Mouse (Mus musculus): ENCODE data around the gene Atp6v0a2. TPM values are rescaled to one million over a fixed set of nuclear protein-coding genes. Genes with fewer than 3 reads are reported as not detected.

The Atp6v0a2 gene
- total RNA-seq, 1 experiment, result 24.5 TPM

DNA sequence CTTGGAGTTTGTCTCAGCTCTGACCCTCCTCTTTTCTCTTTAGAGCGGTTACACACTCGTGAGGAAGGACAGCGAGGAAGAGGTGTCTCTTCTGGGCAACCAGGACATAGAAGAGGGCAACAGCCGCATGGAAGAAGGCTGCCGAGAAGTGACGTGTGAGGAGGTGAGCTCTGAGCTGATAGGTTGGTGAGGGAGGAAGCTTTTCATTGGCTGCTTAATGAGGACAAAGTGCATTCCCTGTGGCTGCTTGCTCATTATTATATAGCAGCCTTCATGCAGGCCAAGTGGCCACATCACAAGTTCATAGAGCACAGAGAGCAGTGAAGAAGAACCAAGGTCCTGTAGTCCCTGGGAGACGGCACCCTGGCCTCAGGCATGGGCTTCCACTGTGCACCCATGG, 90.0 kb downstream of the Atp6v0a2 start:
- Histone ChIP-seq H3K4me3 (ENCODE audit: insufficient read depth in 1 of 2, low read depth in 1 of 2, low read length in 2 of 2, poor library complexity in 1 of 2, severe bottlenecking in 1 of 2) (no peak overlapping the region), H3K27ac (ENCODE audit: insufficient read depth, low read depth, low read length, poor library complexity, severe bottlenecking) (no peak overlapping the region), H3K4me1 (ENCODE audit: control insufficient read depth in 2 of 2, insufficient read depth in 2 of 2, low read length in 2 of 2, poor library complexity in 1 of 2) (no peaks in the 10 kb centered on the region), H3K9ac (ENCODE audit: insufficient read depth, low read depth, low read length, poor library complexity, severe bottlenecking) (no peak overlapping the region), H3K9me3 (ENCODE audit: control insufficient read depth, insufficient read depth, low read depth, low read length) (no peaks in the 10 kb centered on the region), H3K36me3 (ENCODE audit: control insufficient read depth, insufficient read depth, low read length, poor library complexity, severe bottlenecking) (peaks cover 27% of the 10 kb centered on the region; the same call in 1 of the 2 replicates)
- in situ Hi-C loops (cut with MboI; ENCODE audit: low sequenced_read_pairs in 2 of 2, unreplicated experiment in 2 of 2), result no loop called here
- no peak for DNase-seq (ENCODE audit: low read depth, low spot score)
- TF ChIP-seq HCFC1 (IDR thresholded peaks at IDR 0.05; ENCODE audit: borderline replicate concordance, insufficient read depth, low read length), result no peak
- no peak for TF ChIP-seq MAFK (IDR thresholded peaks at IDR 0.05; ENCODE audit: insufficient read depth, low read depth, low read length)
- TF ChIP-seq ZNF384 (IDR thresholded peaks at IDR 0.05; ENCODE audit: low read depth, low read length), result no peak
- TF ChIP-seq CHD2 (IDR thresholded peaks at IDR 0.05; ENCODE audit: low read depth, low read length), result no peak
- no peak for TF ChIP-seq ZC3H11A (IDR thresholded peaks at IDR 0.05; ENCODE audit: borderline replicate concordance, low read depth, low read length)

DNA sequence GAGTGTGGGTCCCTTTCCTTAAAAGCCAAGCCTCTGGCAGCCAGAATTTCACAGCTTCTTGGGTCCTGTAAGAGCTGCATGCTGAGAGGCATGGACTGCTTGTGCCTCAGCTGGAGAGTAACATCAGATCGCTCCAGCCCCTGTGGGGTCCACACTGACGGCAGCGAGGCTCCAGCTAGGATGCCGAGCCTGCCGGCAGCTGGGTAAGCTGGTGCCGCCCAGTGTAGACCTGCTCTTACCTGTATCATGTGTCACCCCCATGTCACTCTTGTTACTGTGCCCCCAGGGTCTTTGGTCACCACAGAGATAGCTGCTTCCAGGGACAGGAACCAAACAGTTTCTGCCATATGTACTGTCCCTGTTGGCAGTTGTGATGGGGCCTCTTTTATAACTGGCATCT, 94.7 kb downstream of the Atp6v0a2 start:
- Histone ChIP-seq H3K27ac (ENCODE audit: insufficient read depth, low read depth, low read length, poor library complexity, severe bottlenecking) (no peak overlapping the region), H3K9ac (ENCODE audit: insufficient read depth, low read depth, low read length, poor library complexity, severe bottlenecking) (no peak overlapping the region), H3K4me1 (ENCODE audit: control insufficient read depth in 2 of 2, insufficient read depth in 2 of 2, low read length in 2 of 2, poor library complexity in 1 of 2) (peaks cover 0 to 4% of the 10 kb centered on the region in 2 experiments; a peak in 1 of 4 replicates), H3K4me3 (ENCODE audit: insufficient read depth in 1 of 2, low read depth in 1 of 2, low read length in 2 of 2, poor library complexity in 1 of 2, severe bottlenecking in 1 of 2) (no peak overlapping the region), H3K36me3 (ENCODE audit: control insufficient read depth, insufficient read depth, low read length, poor library complexity, severe bottlenecking) (peaks cover 14% of the 10 kb centered on the region; the same call in 1 of the 2 replicates), H3K9me3 (ENCODE audit: control insufficient read depth, insufficient read depth, low read depth, low read length) (no peaks in the 10 kb centered on the region)
- no peak for DNase-seq (ENCODE audit: low read depth, low spot score)
- in situ Hi-C loops (cut with MboI; ENCODE audit: low sequenced_read_pairs in 2 of 2, unreplicated experiment in 2 of 2), result no loop called here
- no peak for TF ChIP-seq MAFK (IDR thresholded peaks at IDR 0.05; ENCODE audit: insufficient read depth, low read depth, low read length)

DNA sequence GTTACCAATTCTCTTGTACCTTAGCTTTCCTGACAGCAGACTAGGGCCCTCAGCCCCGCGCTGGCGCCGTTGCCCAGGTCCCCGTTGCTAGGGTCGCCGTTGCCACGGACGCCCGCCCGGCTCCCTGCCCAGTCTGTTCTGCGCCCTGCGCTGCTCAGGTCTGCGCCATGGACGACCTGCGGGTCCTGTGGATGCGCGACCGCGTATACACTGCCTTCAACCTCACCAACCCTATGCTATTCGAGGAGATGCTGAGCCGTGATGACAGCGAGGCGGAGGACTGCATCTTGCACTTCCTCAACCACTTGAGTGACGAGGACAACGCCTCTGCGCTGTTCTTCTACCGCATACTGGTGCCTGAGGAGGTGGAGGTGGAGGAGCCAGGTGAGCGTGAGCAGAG, 96.6 kb downstream of the Atp6v0a2 start, which contains the start of gene Dnah10:
TSS of gene Dnah10 (plus strand) at position 89 of the 400 bp plus-strand sequence.
- DNase-seq (ENCODE audit: low read depth, low spot score), result no peak
- Histone ChIP-seq H3K4me1 (ENCODE audit: control insufficient read depth in 2 of 2, insufficient read depth in 2 of 2, low read length in 2 of 2, poor library complexity in 1 of 2) (peaks cover 0 to 6% of the 10 kb centered on the region in 2 experiments; a peak in 1 of 4 replicates), H3K9me3 (ENCODE audit: control insufficient read depth, insufficient read depth, low read depth, low read length) (no peaks in the 10 kb centered on the region), H3K9ac (ENCODE audit: insufficient read depth, low read depth, low read length, poor library complexity, severe bottlenecking) (no peak within 1 kb of the TSS), H3K27ac (ENCODE audit: insufficient read depth, low read depth, low read length, poor library complexity, severe bottlenecking) (no peak within 1 kb of the TSS), H3K4me3 (ENCODE audit: insufficient read depth in 1 of 2, low read depth in 1 of 2, low read length in 2 of 2, poor library complexity in 1 of 2, severe bottlenecking in 1 of 2) (peak within 1 kb of the TSS; percentile 54 to 67), H3K36me3 (ENCODE audit: control insufficient read depth, insufficient read depth, low read length, poor library complexity, severe bottlenecking) (0 out of 2 replicates have a peak, but pooled peaks cover 2% of the 10 kb centered on the region)
- TF ChIP-seq HCFC1 (IDR thresholded peaks at IDR 0.05; ENCODE audit: borderline replicate concordance, insufficient read depth, low read length), result no peak
- no peak for TF ChIP-seq MAFK (IDR thresholded peaks at IDR 0.05; ENCODE audit: insufficient read depth, low read depth, low read length)
- no peak for TF ChIP-seq ZNF384 (IDR thresholded peaks at IDR 0.05; ENCODE audit: low read depth, low read length)
- no peak for TF ChIP-seq ZC3H11A (IDR thresholded peaks at IDR 0.05; ENCODE audit: borderline replicate concordance, low read depth, low read length)
- TF ChIP-seq CHD2 (IDR thresholded peaks at IDR 0.05; ENCODE audit: low read depth, low read length), result no peak
- in situ Hi-C loops (cut with MboI; ENCODE audit: low sequenced_read_pairs in 2 of 2, unreplicated experiment in 2 of 2), result no loop called here

DNA sequence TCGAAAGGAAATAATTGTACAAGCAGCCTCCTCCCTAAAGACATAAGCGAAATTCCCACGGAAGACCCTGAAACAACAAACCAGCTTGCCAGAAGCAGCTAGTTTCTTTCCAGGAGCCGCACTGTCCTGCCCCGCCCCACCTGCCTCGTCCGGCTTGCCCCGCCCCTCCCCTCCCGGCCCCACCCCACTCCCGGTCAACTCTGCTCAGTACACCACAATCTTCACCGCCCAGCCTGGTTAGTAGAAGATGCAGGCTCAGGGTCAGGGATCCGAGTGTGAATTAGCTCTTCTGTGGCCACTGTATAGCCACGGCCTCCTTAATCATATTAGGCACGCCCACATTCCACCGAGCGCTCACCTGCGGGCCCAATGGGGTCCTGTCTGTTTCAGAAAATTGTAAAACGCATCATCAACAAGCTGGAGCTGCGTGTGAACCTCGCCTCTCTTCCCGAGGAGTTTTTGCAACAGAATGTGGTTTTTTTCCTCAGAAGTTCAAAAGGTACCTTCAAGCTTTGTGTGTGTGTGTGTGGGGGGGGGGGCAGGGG, 101.4 kb downstream of the Atp6v0a2 start:
- in situ Hi-C loops (cut with MboI; ENCODE audit: low sequenced_read_pairs in 2 of 2, unreplicated experiment in 2 of 2), result no loop called here
- H3K9ac ChIP-seq (ENCODE audit: insufficient read depth, low read depth, low read length, poor library complexity, severe bottlenecking), result no peak overlapping the region; the same call in 1 of the 2 replicates
- DNase-seq (ENCODE audit: low read depth, low spot score), result no peak

More for the DNA sequence above, 101.4 kb downstream of the Atp6v0a2 start:
- Histone ChIP-seq H3K27ac (ENCODE audit: insufficient read depth, low read depth, low read length, poor library complexity, severe bottlenecking) (no peak overlapping the region), H3K9me3 (ENCODE audit: control insufficient read depth, insufficient read depth, low read depth, low read length) (no peaks in the 10 kb centered on the region), H3K4me1 (ENCODE audit: control insufficient read depth in 2 of 2, insufficient read depth in 2 of 2, low read length in 2 of 2, poor library complexity in 1 of 2) (peaks cover 0 to 6% of the 10 kb centered on the region in 2 experiments; a peak in 1 of 4 replicates), H3K36me3 (ENCODE audit: control insufficient read depth, insufficient read depth, low read length, poor library complexity, severe bottlenecking) (no peaks in the 10 kb centered on the region), H3K4me3 (ENCODE audit: insufficient read depth in 1 of 2, low read depth in 1 of 2, low read length in 2 of 2, poor library complexity in 1 of 2, severe bottlenecking in 1 of 2) (0 out of 4 replicates have a peak overlapping the region, but pooled peaks of 1 of the 2 experiments have one; percentile 22)
- TF ChIP-seq ZNF384 (IDR thresholded peaks at IDR 0.05; ENCODE audit: low read depth, low read length) (no peak), ZC3H11A (IDR thresholded peaks at IDR 0.05; ENCODE audit: borderline replicate concordance, low read depth, low read length) (no peak), HCFC1 (IDR thresholded peaks at IDR 0.05; ENCODE audit: borderline replicate concordance, insufficient read depth, low read length) (no peak), MAFK (IDR thresholded peaks at IDR 0.05; ENCODE audit: insufficient read depth, low read depth, low read length) (no peak), CHD2 (IDR thresholded peaks at IDR 0.05; ENCODE audit: low read depth, low read length) (no peak)

All from ES-E14 (cell line).